Mouse (Mus musculus): ENCODE data around the gene Trpm8. TPM values are rescaled to one million over a fixed set of nuclear protein-coding genes. Genes with fewer than 3 reads are reported as not detected.

Trpm8 gene
- polyA plus RNA-seq, 1 experiment from 2014 or later = 0.04 TPM

DNA sequence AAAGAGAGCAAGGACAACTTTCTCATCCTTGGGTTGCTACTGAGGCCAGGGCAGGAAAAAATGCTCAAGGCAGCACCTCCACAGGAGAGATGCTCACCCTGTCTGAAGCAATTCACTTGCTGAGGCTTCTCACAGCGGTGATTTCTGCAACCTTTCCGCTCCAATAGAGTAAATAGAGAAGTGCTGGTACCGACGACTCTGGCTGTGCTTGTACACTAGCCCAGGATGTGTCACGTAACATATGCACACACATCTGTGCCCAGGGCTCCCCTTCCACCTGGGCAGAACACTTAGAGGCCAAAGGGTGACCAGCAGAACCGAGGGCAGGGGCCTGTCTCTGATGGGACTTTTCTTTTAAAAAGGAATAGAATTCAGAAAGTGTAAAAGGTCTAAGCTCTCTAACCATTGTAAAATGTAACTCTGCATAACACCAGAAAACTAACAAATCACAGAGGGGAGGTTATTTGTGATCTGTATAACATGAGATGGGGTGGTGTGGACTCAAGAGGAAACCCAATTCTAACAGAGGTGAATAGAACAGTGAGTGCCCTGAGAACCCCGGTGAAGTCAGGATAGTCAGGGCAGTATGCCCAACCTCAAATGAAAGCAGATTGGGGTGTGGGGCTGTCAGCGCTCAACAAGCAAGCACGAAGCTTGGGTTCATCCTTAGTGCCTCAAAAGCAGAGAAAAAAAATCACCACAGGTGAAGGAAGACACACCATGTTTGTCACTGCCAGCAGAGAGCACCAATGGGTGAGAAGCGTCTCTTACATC lies 16.7 kb upstream of the Trpm8 start:
- ATAC-seq (ENCODE audit: low read depth) = no peak

DNA sequence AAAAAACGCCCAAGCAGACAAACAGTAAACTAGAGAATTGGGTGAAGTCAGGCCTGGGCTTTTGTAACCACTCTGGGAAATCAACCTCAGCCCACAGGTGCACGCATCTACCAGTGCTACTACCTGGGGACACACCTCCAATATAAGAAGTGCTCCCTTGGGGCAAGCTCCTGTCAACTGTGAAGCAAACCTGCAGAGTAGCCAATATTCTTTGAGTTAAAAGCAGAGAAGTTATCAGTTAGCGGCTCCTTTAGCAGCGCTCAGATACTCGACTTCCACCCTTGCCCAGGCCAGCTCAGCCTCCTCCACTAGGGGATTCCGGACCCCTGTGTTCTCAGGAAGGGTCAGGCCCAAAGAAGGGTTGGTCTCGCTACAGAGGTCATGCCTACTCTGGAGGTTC lies 15.8 kb upstream of the Trpm8 start:
- Histone ChIP-seq H3K4me1 (replicated peaks; ENCODE audit: control insufficient read depth, insufficient read depth, low read length) (no peaks in the 10 kb centered on the region), H3K27ac (ENCODE audit: low read length) (no peak overlapping the region), H3K4me2 (ENCODE audit: low read depth, low read length) (no peak overlapping the region), H3K4me3 (ENCODE audit: low read length) (no peak overlapping the region), H3K9me3 (ENCODE audit: control insufficient read depth, low read length) (no peaks in the 10 kb centered on the region), H3K36me3 (ENCODE audit: control insufficient read depth, insufficient read depth, low read length) (peaks cover 72% of the 10 kb centered on the region), H3K27me3 (ENCODE audit: control insufficient read depth, insufficient read depth, low read depth, low read length) (no peaks in the 10 kb centered on the region), H3K9ac (ENCODE audit: low read length) (no peak overlapping the region)
- 82% methylated on average over 7 of the region's 7 CpGs for WGBS
- ATAC-seq (ENCODE audit: low read depth) = no peak

More for the DNA sequence above, 16.7 kb upstream of the Trpm8 start:
- Histone ChIP-seq H3K4me2 (ENCODE audit: low read depth, low read length) (no peak overlapping the region), H3K27me3 (ENCODE audit: control insufficient read depth, insufficient read depth, low read depth, low read length) (no peaks in the 10 kb centered on the region), H3K4me1 (replicated peaks; ENCODE audit: control insufficient read depth, insufficient read depth, low read length) (no peaks in the 10 kb centered on the region), H3K36me3 (ENCODE audit: control insufficient read depth, insufficient read depth, low read length) (peaks cover 63% of the 10 kb centered on the region), H3K4me3 (ENCODE audit: low read length) (no peak overlapping the region), H3K27ac (ENCODE audit: low read length) (no peak overlapping the region), H3K9me3 (ENCODE audit: control insufficient read depth, low read length) (no peaks in the 10 kb centered on the region; the same call in 1 of the 2 replicates), H3K9ac (ENCODE audit: low read length) (no peak overlapping the region)
- WGBS = 77% methylated on average over 10 of the region's 10 CpGs

DNA sequence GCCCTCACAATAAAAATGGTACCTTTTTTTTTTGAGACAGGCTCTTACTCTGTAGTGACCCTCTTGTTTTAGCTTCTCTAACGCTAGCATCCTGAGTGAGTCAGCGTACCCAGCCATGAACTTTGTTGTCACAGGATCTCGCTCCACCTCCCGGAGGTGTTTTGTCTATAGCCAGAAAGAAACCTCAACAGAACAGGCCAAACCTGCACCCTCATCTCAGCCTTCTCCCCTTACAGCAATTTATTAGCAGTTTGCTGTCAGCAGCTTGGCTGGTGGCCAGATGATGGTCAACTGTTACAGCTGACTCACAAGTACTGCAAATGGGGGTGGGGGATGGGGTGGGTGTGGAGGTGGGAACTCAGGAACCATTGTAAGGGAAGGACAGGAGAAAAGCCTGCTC lies 15.2 kb upstream of the Trpm8 start:
- no peak overlapping the region for H3K9ac ChIP-seq (ENCODE audit: low read length)
- H3K27ac ChIP-seq (ENCODE audit: low read length) = no peak overlapping the region
- no peaks in the 10 kb centered on the region for H3K4me1 ChIP-seq (replicated peaks; ENCODE audit: control insufficient read depth, insufficient read depth, low read length)
- no peak overlapping the region for H3K4me2 ChIP-seq (ENCODE audit: low read depth, low read length)
- H3K36me3 ChIP-seq (ENCODE audit: control insufficient read depth, insufficient read depth, low read length) = peaks cover 78% of the 10 kb centered on the region
- WGBS = 68% methylated on average over 4 of the region's 4 CpGs
- H3K9me3 ChIP-seq (ENCODE audit: control insufficient read depth, low read length) = no peaks in the 10 kb centered on the region
- ATAC-seq (ENCODE audit: low read depth) = peak; percentile 1; the same call in 1 of the 2 replicates
- H3K4me3 ChIP-seq (ENCODE audit: low read length) = no peak overlapping the region
- no peaks in the 10 kb centered on the region for H3K27me3 ChIP-seq (ENCODE audit: control insufficient read depth, insufficient read depth, low read depth, low read length)

DNA sequence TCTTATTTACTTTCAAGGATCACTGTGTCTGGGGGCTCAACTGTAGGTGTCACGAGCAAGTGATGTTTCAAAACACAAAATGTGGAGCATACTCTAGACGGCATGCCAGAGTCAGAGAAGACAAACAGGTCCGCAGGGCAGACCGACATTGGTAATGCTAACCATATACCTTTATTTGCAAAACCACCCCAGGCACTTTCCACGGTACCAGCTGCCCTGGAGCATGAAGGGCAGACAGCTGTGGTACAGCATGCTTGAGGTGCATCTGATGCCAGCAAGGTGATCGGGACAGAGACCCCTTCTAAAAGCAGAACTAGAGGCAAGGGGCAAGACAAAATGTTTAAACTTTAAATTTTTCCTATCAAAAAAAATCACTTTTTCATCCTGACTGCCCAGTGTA lies 14.5 kb upstream of the Trpm8 start:
- no peak overlapping the region for H3K27ac ChIP-seq (ENCODE audit: low read length)
- H3K4me3 ChIP-seq (ENCODE audit: low read length) = no peak overlapping the region
- H3K36me3 ChIP-seq (ENCODE audit: control insufficient read depth, insufficient read depth, low read length) = peaks cover 85% of the 10 kb centered on the region
- H3K27me3 ChIP-seq (ENCODE audit: control insufficient read depth, insufficient read depth, low read depth, low read length) = no peaks in the 10 kb centered on the region
- no peak overlapping the region for H3K9ac ChIP-seq (ENCODE audit: low read length)
- WGBS = 73% methylated on average over 6 of the region's 6 CpGs
- ATAC-seq (ENCODE audit: low read depth) = no peak
- no peaks in the 10 kb centered on the region for H3K9me3 ChIP-seq (ENCODE audit: control insufficient read depth, low read length)
- no peak overlapping the region for H3K4me2 ChIP-seq (ENCODE audit: low read depth, low read length)
- H3K4me1 ChIP-seq (replicated peaks; ENCODE audit: control insufficient read depth, insufficient read depth, low read length) = no peaks in the 10 kb centered on the region

DNA sequence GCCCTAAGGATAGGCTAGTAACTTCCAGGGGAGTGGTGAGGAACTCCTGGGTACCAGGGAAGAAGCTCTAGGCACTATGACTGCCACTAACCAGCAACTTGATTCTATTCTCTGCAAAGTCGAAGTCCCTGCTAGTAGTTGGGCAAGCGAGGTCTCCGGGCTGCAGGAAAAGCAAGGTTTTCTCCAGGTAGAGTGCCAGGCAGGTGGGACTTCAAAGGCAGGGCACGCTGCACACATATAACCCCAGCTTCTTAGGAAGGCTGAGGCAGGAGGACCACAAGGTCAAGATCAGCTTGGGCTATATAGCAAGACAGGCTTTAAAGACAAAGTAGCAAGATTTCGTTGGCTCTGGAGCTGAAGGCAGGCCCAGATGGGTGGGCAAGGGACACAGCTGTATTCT lies 13.7 kb upstream of the Trpm8 start:
- ATAC-seq (ENCODE audit: low read depth) = no peak
- Histone ChIP-seq H3K4me1 (replicated peaks; ENCODE audit: control insufficient read depth, insufficient read depth, low read length) (no peaks in the 10 kb centered on the region), H3K36me3 (ENCODE audit: control insufficient read depth, insufficient read depth, low read length) (peaks cover 93% of the 10 kb centered on the region), H3K9me3 (ENCODE audit: control insufficient read depth, low read length) (no peaks in the 10 kb centered on the region), H3K4me2 (ENCODE audit: low read depth, low read length) (no peak overlapping the region), H3K27me3 (ENCODE audit: control insufficient read depth, insufficient read depth, low read depth, low read length) (no peaks in the 10 kb centered on the region), H3K9ac (ENCODE audit: low read length) (no peak overlapping the region), H3K4me3 (ENCODE audit: low read length) (no peak overlapping the region), H3K27ac (ENCODE audit: low read length) (no peak overlapping the region)
- WGBS = 90% methylated on average over 5 of the region's 5 CpGs

DNA sequence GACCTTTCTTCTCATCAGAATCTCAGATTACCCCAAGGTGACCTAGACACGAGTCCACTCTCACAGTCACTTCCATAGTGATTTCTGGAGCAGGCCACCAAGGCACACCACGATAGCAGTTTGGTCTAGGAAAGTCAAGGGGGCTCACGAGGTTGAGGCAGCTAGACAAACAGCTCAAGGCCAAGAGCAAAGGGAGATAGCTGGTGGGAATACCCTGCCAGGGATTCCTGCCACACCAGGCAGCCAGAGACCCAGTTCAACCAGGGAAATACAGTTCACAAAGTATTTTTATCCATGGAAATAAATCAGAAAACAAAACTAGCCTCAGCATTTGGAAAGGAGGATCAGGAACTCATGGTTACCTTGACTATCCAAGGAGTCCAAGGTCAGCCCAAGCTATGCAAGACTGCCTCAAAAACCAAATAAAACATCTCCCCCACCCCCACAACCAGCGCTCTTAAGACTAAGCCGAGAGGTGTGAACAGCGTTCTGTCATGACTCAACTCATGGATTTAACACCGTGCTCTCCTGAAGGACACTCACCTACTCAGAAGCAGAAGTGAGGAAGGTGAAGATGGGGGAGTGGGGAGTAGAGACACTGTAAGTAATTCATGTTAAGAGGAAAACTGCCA lies 13.1 kb upstream of the Trpm8 start:
- ATAC-seq (ENCODE audit: low read depth) = no peak
- 80% methylated on average over 7 of the region's 7 CpGs for WGBS
- Histone ChIP-seq H3K4me2 (ENCODE audit: low read depth, low read length) (no peak overlapping the region), H3K9ac (ENCODE audit: low read length) (no peak overlapping the region), H3K4me3 (ENCODE audit: low read length) (no peak overlapping the region), H3K36me3 (ENCODE audit: control insufficient read depth, insufficient read depth, low read length) (peaks cover 99% of the 10 kb centered on the region), H3K27me3 (ENCODE audit: control insufficient read depth, insufficient read depth, low read depth, low read length) (no peaks in the 10 kb centered on the region), H3K9me3 (ENCODE audit: control insufficient read depth, low read length) (no peaks in the 10 kb centered on the region), H3K27ac (ENCODE audit: low read length) (no peak overlapping the region), H3K4me1 (replicated peaks; ENCODE audit: control insufficient read depth, insufficient read depth, low read length) (no peaks in the 10 kb centered on the region)

DNA sequence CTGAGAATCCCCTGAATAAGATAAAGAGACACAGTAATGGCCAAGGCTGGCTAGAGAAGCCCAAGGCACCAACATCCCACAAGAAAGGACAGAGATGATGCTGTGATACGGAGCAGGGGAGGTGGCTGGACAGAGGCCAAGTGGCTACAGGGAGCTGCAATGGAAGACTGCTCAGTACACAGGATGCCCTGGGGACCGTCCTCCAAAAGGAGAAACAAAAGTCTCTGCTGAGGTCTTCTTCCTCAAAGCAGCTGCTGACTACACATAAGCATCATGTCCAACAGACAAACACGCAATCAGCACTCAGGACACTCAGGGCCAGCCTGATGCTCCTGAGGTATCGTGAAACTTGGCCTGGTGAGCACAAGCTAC lies 12.6 kb upstream of the Trpm8 start:
- Histone ChIP-seq H3K27me3 (ENCODE audit: control insufficient read depth, insufficient read depth, low read depth, low read length) (no peaks in the 10 kb centered on the region), H3K4me1 (replicated peaks; ENCODE audit: control insufficient read depth, insufficient read depth, low read length) (no peaks in the 10 kb centered on the region), H3K9me3 (ENCODE audit: control insufficient read depth, low read length) (no peaks in the 10 kb centered on the region), H3K4me2 (ENCODE audit: low read depth, low read length) (no peak overlapping the region), H3K9ac (ENCODE audit: low read length) (no peak overlapping the region), H3K27ac (ENCODE audit: low read length) (no peak overlapping the region), H3K36me3 (ENCODE audit: control insufficient read depth, insufficient read depth, low read length) (peaks cover 100% of the 10 kb centered on the region), H3K4me3 (ENCODE audit: low read length) (no peak overlapping the region)
- ATAC-seq (ENCODE audit: low read depth) = no peak
- WGBS = 77% methylated on average over 4 of the region's 4 CpGs

DNA sequence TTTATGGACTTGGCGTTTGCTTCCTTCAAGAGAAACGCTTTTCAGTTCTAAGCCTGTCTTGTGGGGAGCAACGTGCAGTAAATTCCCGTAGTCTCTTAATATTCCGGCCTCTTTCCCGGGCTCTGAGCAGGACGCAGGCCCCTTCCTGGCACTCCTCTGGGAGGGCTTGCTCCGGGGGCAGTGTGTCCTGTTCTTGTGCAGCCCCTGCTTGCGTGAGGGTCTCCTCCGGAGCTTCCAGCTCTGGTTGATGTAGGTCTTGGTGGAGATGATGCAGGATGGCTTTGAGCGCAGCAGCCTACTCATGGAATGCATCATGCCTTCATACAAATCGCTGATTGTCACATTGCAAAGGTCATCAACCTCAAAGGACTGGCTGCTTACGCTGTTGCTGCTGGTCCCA lies 11.3 kb upstream of the Trpm8 start:
- Histone ChIP-seq H3K36me3 (ENCODE audit: control insufficient read depth, insufficient read depth, low read length) (peaks cover 89% of the 10 kb centered on the region), H3K4me3 (ENCODE audit: low read length) (no peak overlapping the region), H3K4me2 (ENCODE audit: low read depth, low read length) (no peak overlapping the region), H3K27ac (ENCODE audit: low read length) (no peak overlapping the region), H3K9me3 (ENCODE audit: control insufficient read depth, low read length) (no peaks in the 10 kb centered on the region), H3K27me3 (ENCODE audit: control insufficient read depth, insufficient read depth, low read depth, low read length) (no peaks in the 10 kb centered on the region), H3K9ac (ENCODE audit: low read length) (no peak overlapping the region), H3K4me1 (replicated peaks; ENCODE audit: control insufficient read depth, insufficient read depth, low read length) (no peaks in the 10 kb centered on the region)
- WGBS = 88% methylated on average over 13 of the region's 13 CpGs
- no peak for ATAC-seq (ENCODE audit: low read depth)

DNA sequence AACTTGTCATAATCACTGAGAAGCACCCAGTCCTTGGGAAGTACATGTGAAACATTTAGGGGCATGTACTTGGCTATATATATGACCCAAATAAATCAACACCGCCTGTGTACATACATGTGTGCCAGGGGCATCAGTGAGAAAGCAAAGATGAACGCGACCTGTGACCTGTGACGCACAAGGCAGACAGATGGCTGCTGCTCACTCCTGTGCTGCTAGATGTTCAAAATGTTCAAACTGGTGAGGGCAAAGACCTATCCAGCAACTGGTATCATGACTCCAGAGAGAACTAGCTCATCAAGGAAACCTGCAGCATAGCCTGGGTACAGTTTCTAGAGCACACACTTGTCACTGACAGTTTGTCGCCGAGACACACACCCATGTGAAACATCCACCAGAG lies 10.0 kb upstream of the Trpm8 start:
- H3K4me1 ChIP-seq (replicated peaks; ENCODE audit: control insufficient read depth, insufficient read depth, low read length) = no peaks in the 10 kb centered on the region
- H3K9me3 ChIP-seq (ENCODE audit: control insufficient read depth, low read length) = no peaks in the 10 kb centered on the region
- no peak overlapping the region for H3K4me2 ChIP-seq (ENCODE audit: low read depth, low read length)
- H3K4me3 ChIP-seq (ENCODE audit: low read length) = no peak overlapping the region
- no peak overlapping the region for H3K9ac ChIP-seq (ENCODE audit: low read length)
- H3K27ac ChIP-seq (ENCODE audit: low read length) = no peak overlapping the region
- H3K27me3 ChIP-seq (ENCODE audit: control insufficient read depth, insufficient read depth, low read depth, low read length) = no peaks in the 10 kb centered on the region
- no peak for ATAC-seq (ENCODE audit: low read depth)
- 92% methylated on average over 6 of the region's 6 CpGs for WGBS
- H3K36me3 ChIP-seq (ENCODE audit: control insufficient read depth, insufficient read depth, low read length) = peaks cover 88% of the 10 kb centered on the region

Measured in lung, embryonic 16.5 days (tissue).